Mouse (Mus musculus) left cerebral cortex, adult 8-10 months (tissue): ENCODE measurements around the gene Lama4. TPM values are rescaled to one million over a fixed set of nuclear protein-coding genes. Genes with fewer than 3 reads are reported as not detected.

Experiments used
- DNase-seq, 2 experiments: peaks; one replicate each; pipeline ENCODE4 v3.0.0; 2022; ENCODE audit warnings: low spot score in 2 of 2
- total RNA-seq, 4 experiments: library from RNA; stranded (reverse); gene quantifications; 2 replicates each; pipeline ENCODE4 v1.2.4; 2022

The Lama4 gene
- total RNA-seq, 4 experiments from 2014 or later = 9.5 to 16.4 (median 11.6) TPM

GRCm38 (mm10) chr10:39049581-39050294 lies 84.4 kb downstream of the Lama4 start:
- DNase-seq = no peak

DNA sequence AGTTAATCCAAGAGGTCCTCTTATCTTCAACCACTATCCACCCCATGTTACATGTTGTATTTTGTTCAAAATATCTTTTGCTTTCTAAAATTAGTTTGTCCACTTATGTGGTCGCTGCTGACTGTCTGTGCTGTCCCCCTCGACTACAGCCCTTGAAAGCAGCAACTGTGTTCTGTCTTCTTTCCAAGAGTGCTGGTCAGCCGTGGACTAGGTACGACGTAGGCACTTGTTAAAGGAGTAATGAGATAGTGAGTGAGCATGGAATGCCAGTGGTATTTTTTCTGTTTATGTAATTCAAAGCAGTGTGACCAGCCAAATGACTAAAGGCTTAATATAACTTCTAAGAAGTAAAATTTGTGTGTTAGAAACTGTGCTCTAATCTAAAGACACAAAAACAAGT lies 90.7 kb downstream of the Lama4 start:
- DNase-seq = no peak

GRCm38 (mm10) chr10:39064732-39065131 lies 99.4 kb downstream of the Lama4 start:
- DNase-seq = no peak

DNA sequence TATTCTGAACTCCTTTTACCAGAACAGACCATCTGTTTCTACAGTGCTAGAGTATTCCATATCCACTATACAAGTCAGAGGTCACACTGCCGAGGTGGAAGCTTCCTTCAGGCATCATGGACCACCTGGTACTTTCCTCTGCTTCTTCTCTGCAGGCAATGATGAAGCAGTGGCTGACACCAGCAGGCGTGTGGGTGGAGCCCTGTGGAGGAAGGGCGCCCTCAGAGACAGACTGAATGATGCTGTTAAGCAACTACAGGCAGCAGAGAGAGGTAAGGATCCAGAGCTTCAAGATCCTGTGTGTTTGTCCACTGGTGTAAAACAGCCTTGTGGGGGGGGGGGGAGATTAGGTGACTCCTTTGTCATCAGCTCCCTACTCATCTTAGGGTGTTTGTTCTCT lies 100.1 kb downstream of the Lama4 start:
- DNase-seq = no peak

DNA sequence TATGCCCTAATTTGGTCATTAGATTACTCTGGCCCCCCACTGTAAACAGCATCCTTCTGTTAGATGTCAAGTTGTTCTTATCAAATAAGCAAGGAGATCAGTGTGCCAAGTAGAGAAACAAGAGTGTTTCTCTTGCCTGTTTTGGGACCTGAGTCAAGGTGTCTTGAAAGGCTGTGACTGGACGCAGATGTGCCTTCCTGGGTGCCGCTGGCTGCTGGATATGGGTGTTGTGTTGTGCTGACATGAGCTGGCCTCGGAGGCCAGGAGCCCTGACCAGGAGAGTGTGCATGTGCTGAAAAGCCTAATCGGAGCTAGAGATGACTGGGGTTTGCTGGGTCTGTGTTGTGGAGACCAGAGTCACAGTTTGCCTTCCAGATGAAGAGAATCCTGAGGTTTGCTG lies 100.7 kb downstream of the Lama4 start:
- no peak for DNase-seq

- peak; percentile 8 to 29 for DNase-seq
Observed at GRCm38 (mm10) chr10:39066962-39067361, 101.6 kb downstream of the Lama4 start.

- no peak for DNase-seq
Observed at GRCm38 (mm10) chr10:39072048-39072447, 106.7 kb downstream of the Lama4 start.

GRCm38 (mm10) chr10:39096981-39097380 lies 131.7 kb downstream of the Lama4 start:
- peak in 1 of 2 experiments; percentile 3 for DNase-seq

DNA sequence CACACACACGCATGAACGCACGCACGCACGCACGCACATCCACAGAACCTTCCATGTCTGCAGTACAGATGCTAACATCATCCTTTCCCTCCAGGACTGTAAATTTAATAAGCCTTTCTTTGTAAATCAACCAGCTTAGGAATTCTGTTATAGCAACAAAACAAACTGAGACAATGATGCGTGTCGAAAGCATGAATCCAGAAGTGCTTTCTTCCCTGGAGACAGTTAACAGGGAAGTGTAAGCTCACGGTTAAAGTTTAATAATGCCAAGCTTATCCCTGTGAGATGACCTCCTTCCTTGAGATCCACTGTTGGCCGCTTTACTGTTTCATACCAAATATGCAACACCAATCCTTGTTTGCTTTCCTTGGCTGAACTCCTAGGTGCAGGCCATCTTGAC lies 133.4 kb downstream of the Lama4 start:
- DNase-seq = no peak

DNA sequence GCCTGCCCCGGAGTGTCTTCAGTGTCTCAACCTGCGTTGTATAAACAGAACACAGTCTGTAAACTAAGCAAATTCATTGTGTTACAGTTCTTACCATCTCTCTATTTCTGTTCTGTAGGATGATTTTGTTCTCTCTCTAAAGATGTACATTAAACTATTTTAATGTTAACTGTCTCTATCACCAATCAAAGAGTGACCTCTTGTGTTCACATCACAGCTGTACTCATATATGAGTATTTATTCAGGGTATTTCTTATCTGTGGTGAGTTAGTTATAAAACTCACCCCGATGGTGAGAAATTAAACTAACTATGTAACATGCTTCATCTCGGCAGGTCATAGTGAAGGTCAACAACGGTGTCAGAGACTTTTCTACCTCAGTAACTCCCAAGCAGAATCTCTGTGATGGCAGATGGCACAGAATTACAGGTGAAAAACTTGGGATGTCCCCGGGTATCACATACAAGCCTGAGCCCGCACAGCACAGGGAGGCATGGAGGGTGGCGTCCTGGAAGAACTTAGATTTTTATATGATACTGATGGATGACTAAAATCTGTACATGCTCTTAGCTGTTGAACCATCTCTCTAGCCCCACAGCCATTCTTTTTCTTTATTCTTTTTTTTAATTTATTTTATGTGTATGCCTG lies 139.6 kb downstream of the Lama4 start:
- no peak for DNase-seq

DNA sequence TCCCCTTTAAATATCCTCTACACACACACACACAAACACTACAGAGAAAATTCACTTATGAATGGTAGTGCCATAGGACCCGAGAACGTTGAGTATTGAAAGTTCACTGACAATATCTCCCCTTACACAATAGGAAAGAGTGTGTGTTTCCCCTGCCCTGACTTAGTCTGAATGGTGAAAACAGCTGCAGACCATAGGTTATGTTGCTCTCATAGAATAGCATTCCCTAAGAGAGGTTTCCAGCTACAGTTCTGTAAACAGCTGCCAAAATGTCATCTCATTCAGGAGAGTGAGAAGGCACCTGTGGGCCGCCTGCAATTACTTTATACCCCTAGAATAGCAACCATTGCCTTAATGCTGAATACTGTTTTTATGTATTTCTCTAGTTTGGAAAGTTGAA lies 141.1 kb downstream of the Lama4 start:
- DNase-seq = no peak

- DNase-seq = no peak
Observed at GRCm38 (mm10) chr10:39106935-39107334, 141.6 kb downstream of the Lama4 start.

DNA sequence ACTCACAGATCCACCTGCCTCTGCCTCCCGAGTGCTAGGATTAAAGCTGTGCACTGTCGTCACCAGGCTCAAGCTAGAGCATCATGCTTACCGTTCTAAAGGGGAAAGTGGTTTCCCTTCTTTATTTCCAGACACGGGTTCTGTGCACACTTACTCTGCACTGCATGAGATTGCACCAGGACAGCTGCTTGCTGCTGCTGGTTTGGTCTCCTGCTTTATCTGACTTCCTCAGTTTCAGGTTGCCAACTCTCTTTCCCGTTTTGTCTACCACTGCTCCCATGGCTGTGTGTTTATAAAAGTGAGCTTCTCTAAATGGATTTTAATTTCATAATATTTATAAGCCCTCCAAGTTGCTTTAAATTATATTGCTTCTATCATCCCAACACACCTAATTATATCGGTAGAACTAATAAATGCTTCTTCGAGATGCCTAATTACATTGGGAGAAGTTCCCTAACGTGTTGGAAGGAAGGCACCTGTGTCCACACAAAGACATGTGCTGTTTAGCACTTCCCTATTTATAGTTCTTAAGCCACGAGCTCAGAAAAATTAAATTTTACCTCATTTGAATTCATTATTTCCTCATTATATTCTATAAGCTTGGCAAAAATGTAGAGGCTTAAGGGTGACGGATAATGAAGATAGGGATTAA lies 143.6 kb downstream of the Lama4 start:
- DNase-seq = no peak

DNA sequence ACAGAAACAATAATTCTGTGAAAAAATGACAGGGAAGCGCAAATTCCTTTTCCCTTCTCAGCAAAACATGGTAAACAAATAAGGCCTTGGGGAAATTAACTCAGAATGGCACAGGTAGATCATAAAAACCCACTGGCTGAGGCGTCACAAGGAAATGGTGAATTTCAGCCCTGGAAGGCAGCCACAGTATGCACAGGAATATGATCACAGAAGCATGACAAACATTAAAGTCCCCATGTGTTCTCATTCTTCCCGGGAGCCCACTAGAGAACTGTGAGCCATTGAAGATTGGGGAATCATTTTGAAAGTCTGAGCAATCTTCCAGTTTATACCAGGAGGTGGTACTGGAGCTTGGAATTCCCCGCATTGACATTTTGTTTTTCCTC lies 144.2 kb downstream of the Lama4 start:
- DNase-seq = no peak

DNA sequence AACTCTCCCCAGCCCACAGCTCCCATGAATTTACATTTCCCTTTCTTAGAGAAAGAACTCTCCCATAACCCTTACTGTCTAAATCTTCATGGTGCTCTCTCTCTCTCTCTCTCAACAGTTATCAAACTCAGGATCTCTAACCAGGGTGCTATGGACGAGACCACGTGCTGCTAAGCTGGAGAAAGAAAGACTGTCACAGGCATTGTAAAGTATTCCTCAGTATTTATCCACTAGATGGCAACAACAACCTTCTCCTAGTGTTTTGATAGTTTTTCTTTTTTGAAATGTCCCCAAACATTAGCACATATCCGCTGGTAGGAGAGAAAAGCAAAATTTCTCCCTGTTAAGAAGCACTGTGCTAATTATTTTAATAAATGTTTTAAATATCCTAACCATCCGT lies 156.1 kb downstream of the Lama4 start:
- DNase-seq = no peak

DNA sequence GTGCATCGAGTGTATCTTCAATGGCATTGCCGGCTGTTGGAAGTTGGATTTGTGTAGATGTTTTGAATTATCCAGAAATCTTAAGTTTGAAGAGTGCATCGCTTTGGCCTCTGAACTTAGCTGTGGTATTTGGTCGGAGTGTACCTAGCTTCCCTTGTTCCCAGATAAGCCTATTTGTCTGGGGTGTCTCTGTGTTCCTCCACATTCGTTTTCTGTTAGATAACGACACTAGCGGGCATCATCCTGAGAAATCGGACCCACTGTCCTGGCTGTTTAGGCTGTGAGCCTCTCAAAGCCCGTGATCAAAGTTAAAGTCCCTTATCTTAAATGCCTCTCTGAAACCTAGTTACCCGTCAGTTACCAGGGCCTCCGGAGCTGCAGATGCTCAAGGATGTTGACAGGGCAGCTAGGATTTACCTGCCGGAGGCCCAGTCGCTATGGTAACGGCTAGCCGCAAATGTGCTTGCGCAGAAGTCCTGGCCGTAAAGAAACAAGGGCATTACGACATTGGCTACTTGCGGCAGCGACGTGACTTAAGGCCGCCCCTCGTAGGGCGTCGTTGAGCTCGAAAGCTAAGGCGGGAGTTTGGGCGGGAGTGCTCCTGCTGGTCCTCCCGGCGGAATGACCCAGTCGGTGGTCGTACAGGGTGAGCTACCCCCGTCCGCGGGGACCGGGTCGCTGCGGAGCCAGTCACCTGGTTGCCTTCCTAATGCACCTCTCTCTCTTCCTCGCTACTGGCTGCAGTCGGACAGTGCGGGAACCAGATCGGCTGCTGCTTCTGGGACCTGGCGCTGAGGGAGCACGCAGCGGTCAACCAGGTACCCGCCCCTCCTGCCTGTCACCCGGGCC lies 168.4 kb downstream of the Lama4 start, which contains the start of the genes Fam229b and Tube1:
Gene Fam229b, minus strand, starts transcription at position 453 of the 849 bp plus-strand sequence.
Gene Tube1, plus strand, starts transcription at position 515 of the 849 bp plus-strand sequence.
- DNase-seq = peak; percentile 87 to 95

- no peak for DNase-seq
Observed at GRCm38 (mm10) chr10:39137766-39138165, 172.5 kb downstream of the Lama4 start.

GRCm38 (mm10) chr10:39138761-39139160 lies 173.4 kb downstream of the Lama4 start:
- no peak for DNase-seq

DNA sequence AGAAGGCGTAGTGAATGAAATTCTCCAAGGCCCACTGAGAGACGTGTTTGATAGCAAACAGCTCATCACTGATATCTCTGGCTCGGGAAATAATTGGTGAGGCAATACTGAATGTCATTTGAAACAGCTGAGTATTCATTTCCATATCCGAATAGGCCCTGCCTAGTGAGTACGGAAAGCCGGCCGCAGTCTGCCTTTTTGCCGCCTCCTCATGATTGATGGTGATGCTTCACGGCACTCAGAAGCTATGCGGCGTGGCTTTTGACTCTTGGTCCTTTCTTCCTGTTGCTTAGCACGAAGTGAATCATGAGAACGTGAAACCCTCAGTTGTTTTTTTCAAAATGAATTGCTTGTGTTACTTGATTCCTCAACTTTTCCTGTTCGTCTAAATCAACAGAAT lies 175.5 kb downstream of the Lama4 start:
- no peak for DNase-seq

- DNase-seq = no peak
Observed at GRCm38 (mm10) chr10:39141401-39141800, 176.1 kb downstream of the Lama4 start.

- DNase-seq = no peak
Observed at GRCm38 (mm10) chr10:39142216-39142615, 176.9 kb downstream of the Lama4 start.

- DNase-seq = no peak
Observed at GRCm38 (mm10) chr10:39156719-39157118, 191.4 kb downstream of the Lama4 start.
